Mouse (Mus musculus) ES-E14 (cell line): ENCODE results near the gene Arhgef40.

Source experiments
- CHD2 ChIP-seq: IDR thresholded peaks from 2 replicates; pipeline ENCODE4 v1.6.1; 2014; ENCODE audit warnings: mild to moderate bottlenecking, low read depth, low read length, inconsistent platforms
- MAFK ChIP-seq: IDR thresholded peaks from 2 replicates; pipeline ENCODE4 v1.6.1; 2014; ENCODE audit warnings: mild to moderate bottlenecking, low read depth, low read length, inconsistent platforms; ENCODE audit not compliant: insufficient read depth
- ZNF384 ChIP-seq: IDR thresholded peaks from 2 replicates; pipeline ENCODE4 v1.6.1; 2012; ENCODE audit warnings: low read depth, low read length, inconsistent platforms

- no peak for TF ChIP-seq CHD2
- TF ChIP-seq ZNF384: no peak
- TF ChIP-seq MAFK: no peak
These were observed 5.3 kb upstream of the Arhgef40 start for GRCm38 (mm10) chr14:51979252-51979651.
